Mouse (Mus musculus): ENCODE measurements around the gene Fyb2. TPM values are rescaled to one million over a fixed set of nuclear protein-coding genes. Genes with fewer than 3 reads are reported as not detected.
"Not testable (repeated sequence)": the region's sequence is repeated elsewhere in the genome, so short reads cannot be mapped to it uniquely, and the experiment has no call there.

The Fyb2 gene
- polyA plus RNA-seq, 1 experiment from 2014 or later, result 0.41 TPM

DNA sequence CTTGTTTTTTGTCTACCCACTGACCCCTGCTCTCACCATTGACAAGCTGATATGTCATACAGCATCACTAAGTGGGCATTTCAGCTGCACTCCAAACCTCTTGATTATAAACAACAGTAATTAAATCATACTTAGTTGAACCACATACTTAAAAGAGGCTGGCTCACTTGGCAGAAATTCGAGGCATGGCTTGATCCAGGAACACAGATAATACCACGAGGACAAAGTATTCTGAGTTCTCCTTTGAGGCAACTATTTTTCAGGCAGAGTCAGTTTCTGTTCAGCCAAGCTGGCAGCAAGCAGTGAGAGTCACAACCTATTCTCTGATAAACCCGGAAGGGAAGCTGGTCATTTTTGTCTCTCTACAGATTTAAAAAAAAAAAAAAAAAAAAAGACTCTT lies 77.4 kb downstream of the Fyb2 start:
- H3K36me3 ChIP-seq (ENCODE audit: control insufficient read depth, insufficient read depth), result no peaks in the 10 kb centered on the region
- no peak overlapping the region for H3K27ac ChIP-seq (ENCODE audit: low read length)
- H3K27me3 ChIP-seq (ENCODE audit: control insufficient read depth, insufficient read depth, low read length), result no peaks in the 10 kb centered on the region
- 60% methylated on average over 3 of the region's 3 CpGs for WGBS
- no peaks in the 10 kb centered on the region for H3K4me1 ChIP-seq (ENCODE audit: control insufficient read depth, insufficient read depth, low read length)
- H3K9me3 ChIP-seq (replicated peaks; ENCODE audit: control insufficient read depth, low read length), result no peaks in the 10 kb centered on the region
- H3K4me2 ChIP-seq (ENCODE audit: low read depth, low read length), result no peak overlapping the region
- ATAC-seq (replicated peaks; ENCODE audit: extremely low read depth, insufficient read depth, low FRiP score), result no peak
- no peak overlapping the region for H3K4me3 ChIP-seq (ENCODE audit: low read length)
- H3K9ac ChIP-seq (ENCODE audit: low read length), result no peak overlapping the region

DNA sequence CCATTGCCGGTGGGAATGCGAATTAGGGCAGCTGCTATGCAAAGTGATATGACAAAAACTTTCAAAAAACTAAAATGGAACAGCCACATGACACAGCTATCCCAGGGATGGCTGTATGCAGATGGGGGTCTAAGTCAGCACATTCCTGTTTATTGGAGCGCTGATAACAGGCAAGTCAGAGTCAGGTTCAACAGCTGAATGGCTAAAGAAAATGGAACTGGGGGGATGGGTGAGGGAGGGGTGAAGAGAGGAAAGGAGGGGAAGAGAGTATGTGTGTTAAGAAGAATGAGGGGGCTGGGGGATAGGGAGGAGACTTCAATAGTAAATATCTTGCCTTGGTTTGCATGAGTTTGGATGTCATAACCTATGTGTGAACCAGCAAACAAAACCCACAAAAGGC lies 79.0 kb downstream of the Fyb2 start:
- Histone ChIP-seq H3K4me2 (ENCODE audit: low read depth, low read length) (no peak overlapping the region), H3K9ac (ENCODE audit: low read length) (no peak overlapping the region), H3K27me3 (ENCODE audit: control insufficient read depth, insufficient read depth, low read length) (no peaks in the 10 kb centered on the region), H3K27ac (ENCODE audit: low read length) (no peak overlapping the region), H3K4me1 (ENCODE audit: control insufficient read depth, insufficient read depth, low read length) (no peaks in the 10 kb centered on the region), H3K36me3 (ENCODE audit: control insufficient read depth, insufficient read depth) (no peaks in the 10 kb centered on the region), H3K4me3 (ENCODE audit: low read length) (no peak overlapping the region), H3K9me3 (replicated peaks; ENCODE audit: control insufficient read depth, low read length) (no peaks in the 10 kb centered on the region)
- 84% methylated on average over 3 of the region's 3 CpGs for WGBS
- no peak for ATAC-seq (replicated peaks; ENCODE audit: extremely low read depth, insufficient read depth, low FRiP score)

DNA sequence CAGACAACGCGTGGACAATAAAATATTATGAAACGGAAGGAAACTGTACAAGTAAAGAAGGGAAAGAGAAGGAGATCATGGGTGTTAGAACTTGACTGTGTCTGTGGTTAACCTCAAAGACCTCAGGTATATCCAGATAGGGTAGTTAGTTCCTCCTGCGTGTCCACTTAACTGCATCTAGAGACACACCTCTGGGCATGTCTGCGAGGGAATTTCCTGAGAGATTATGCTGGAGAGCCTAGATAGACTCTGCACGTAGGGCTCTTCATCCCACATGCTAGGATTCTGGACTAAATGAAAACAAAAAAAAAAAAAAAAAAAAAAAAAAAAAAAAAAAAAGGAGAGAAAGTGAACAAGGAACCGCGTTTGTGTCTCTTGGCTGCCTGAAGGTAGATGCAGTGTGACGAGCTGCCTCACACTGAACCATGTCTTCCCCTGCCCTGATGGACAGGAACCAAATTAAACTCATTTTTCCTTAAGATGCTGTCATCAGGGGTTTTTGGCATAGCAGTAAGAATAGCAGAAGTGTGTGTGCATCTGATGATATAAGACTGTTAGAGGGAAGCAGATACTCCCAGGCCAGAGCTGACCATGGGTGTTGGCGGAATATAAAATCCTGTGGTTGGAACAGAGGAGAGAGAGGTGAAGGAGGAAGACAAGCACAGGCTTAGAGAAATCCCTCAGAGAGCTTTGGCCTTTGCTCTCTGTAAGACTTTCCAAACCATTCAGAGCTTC lies 80.1 kb downstream of the Fyb2 start:
- Histone ChIP-seq H3K27me3 (ENCODE audit: control insufficient read depth, insufficient read depth, low read length) (no peaks in the 10 kb centered on the region), H3K9me3 (replicated peaks; ENCODE audit: control insufficient read depth, low read length) (no peaks in the 10 kb centered on the region), H3K36me3 (ENCODE audit: control insufficient read depth, insufficient read depth) (no peaks in the 10 kb centered on the region), H3K4me2 (ENCODE audit: low read depth, low read length) (no peak overlapping the region), H3K9ac (ENCODE audit: low read length) (no peak overlapping the region), H3K4me3 (ENCODE audit: low read length) (no peak overlapping the region), H3K27ac (ENCODE audit: low read length) (no peak overlapping the region), H3K4me1 (ENCODE audit: control insufficient read depth, insufficient read depth, low read length) (no peaks in the 10 kb centered on the region)
- 83% methylated on average over 10 of the region's 10 CpGs for WGBS
- no peak for ATAC-seq (replicated peaks; ENCODE audit: extremely low read depth, insufficient read depth, low FRiP score)

DNA sequence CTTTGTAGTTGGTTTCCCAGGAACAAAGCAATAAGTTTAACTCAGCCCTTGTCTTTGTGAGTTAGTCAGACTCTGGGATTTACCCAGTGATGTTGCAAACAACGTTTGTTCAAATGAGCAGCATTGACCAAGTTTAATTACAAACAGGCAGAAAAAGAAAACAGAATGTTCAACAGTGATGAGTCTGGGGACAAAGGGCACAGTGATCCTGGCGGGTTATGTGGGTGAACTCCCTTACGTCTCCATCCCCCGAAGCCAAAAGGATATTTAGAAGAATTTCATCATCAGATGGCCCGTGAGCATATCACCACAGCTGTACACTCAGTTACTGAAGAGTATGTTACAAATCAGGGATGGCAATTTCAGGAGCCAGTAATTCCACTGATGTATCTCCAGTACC lies 86.4 kb downstream of the Fyb2 start:
- WGBS, result 78% methylated on average over 5 of the region's 5 CpGs
- H3K27ac ChIP-seq (ENCODE audit: low read length), result no peak overlapping the region
- H3K4me3 ChIP-seq (ENCODE audit: low read length), result no peak overlapping the region
- no peaks in the 10 kb centered on the region for H3K36me3 ChIP-seq (ENCODE audit: control insufficient read depth, insufficient read depth)
- H3K9me3 ChIP-seq (replicated peaks; ENCODE audit: control insufficient read depth, low read length), result no peaks in the 10 kb centered on the region
- no peaks in the 10 kb centered on the region for H3K27me3 ChIP-seq (ENCODE audit: control insufficient read depth, insufficient read depth, low read length)
- no peak for ATAC-seq (replicated peaks; ENCODE audit: extremely low read depth, insufficient read depth, low FRiP score)
- no peak overlapping the region for H3K9ac ChIP-seq (ENCODE audit: low read length)
- H3K4me1 ChIP-seq (ENCODE audit: control insufficient read depth, insufficient read depth, low read length), result no peaks in the 10 kb centered on the region
- H3K4me2 ChIP-seq (ENCODE audit: low read depth, low read length), result no peak overlapping the region

DNA sequence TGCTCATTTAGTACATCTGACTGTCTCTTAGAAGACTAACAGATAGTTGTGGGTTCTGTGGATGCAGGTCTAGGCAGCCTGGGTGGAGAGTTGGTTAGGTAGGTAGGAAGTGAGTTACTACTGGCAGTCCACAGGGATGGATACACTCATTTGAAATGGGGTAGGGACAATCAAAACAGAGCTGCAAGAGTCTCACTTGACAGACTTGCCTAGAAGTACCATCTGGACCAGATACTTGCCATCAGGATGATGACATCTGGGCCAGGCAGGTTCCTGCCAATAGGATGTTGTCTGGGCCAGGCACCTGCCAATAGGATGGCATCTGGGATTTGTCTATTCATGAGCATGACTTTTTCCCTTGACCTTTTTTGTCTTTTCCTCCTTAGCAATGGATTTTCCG lies 88.5 kb downstream of the Fyb2 start:
- Histone ChIP-seq H3K27ac (ENCODE audit: low read length) (no peak overlapping the region), H3K27me3 (ENCODE audit: control insufficient read depth, insufficient read depth, low read length) (no peaks in the 10 kb centered on the region), H3K4me2 (ENCODE audit: low read depth, low read length) (no peak overlapping the region), H3K4me1 (ENCODE audit: control insufficient read depth, insufficient read depth, low read length) (no peaks in the 10 kb centered on the region), H3K9ac (ENCODE audit: low read length) (no peak overlapping the region), H3K9me3 (replicated peaks; ENCODE audit: control insufficient read depth, low read length) (no peaks in the 10 kb centered on the region), H3K4me3 (ENCODE audit: low read length) (no peak overlapping the region), H3K36me3 (ENCODE audit: control insufficient read depth, insufficient read depth) (no peaks in the 10 kb centered on the region)
- no peak for ATAC-seq (replicated peaks; ENCODE audit: extremely low read depth, insufficient read depth, low FRiP score)
- WGBS, result 65% methylated on average over 1 of the region's 1 CpGs

DNA sequence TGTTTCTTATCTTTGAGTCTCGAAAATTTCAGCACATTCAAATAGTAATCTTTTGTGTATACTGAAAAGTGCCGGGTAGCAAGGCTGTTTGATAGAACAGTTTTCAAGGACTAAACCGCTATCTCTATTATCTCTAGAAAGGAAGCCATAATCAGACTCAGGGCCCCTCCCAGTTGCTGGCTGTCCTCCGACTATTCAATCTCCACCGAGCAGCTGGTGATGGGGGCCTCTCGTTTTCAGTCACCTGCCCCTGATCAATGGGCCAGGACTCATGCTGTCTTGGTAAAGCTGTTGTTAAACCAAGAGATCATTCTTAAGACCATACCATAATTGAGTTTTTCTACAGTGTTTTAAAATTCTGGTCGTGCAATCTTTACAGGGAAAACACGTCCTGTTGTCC lies 90.9 kb downstream of the Fyb2 start:
- no peaks in the 10 kb centered on the region for H3K36me3 ChIP-seq (ENCODE audit: control insufficient read depth, insufficient read depth)

DNA sequence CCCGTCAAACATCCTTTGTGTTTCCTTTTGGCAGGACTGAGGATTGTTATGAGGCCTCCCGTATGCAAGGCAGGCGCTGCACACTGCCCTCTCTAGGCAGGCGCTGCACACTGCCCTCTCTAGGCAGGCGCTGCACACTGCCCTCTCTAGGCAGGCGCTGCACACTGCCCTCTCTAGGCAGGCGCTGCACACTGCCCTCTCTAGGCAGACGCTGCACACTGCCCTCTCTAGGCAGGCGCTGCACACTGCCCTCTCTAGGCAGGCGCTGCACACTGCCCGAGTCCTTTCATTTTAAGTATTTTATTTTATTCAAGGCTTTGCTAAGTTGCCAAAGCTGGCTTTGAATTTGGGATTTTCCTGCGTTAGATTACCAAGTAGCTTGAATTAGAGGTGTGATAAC lies 91.4 kb downstream of the Fyb2 start:
- not testable (repeated sequence) for H3K27ac ChIP-seq (ENCODE audit: low read length); H3K9ac ChIP-seq (ENCODE audit: low read length); H3K9me3 ChIP-seq (replicated peaks; ENCODE audit: control insufficient read depth, low read length); H3K4me2 ChIP-seq (ENCODE audit: low read depth, low read length); H3K36me3 ChIP-seq (ENCODE audit: control insufficient read depth, insufficient read depth); ATAC-seq (replicated peaks; ENCODE audit: extremely low read depth, insufficient read depth, low FRiP score); H3K27me3 ChIP-seq (ENCODE audit: control insufficient read depth, insufficient read depth, low read length); H3K4me1 ChIP-seq (ENCODE audit: control insufficient read depth, insufficient read depth, low read length); H3K4me3 ChIP-seq (ENCODE audit: low read length)
- WGBS, result 81% methylated on average over 12 of the region's 12 CpGs

More for the DNA sequence above, 90.9 kb downstream of the Fyb2 start:
- Histone ChIP-seq H3K4me1 (ENCODE audit: control insufficient read depth, insufficient read depth, low read length) (no peaks in the 10 kb centered on the region), H3K4me2 (ENCODE audit: low read depth, low read length) (no peak overlapping the region), H3K4me3 (ENCODE audit: low read length) (no peak overlapping the region), H3K27me3 (ENCODE audit: control insufficient read depth, insufficient read depth, low read length) (no peaks in the 10 kb centered on the region), H3K9ac (ENCODE audit: low read length) (no peak overlapping the region), H3K9me3 (replicated peaks; ENCODE audit: control insufficient read depth, low read length) (peaks cover 4% of the 10 kb centered on the region; the same call in 1 of the 2 replicates), H3K27ac (ENCODE audit: low read length) (no peak overlapping the region)
- 50% methylated on average over 8 of the region's 8 CpGs for WGBS
- ATAC-seq (replicated peaks; ENCODE audit: extremely low read depth, insufficient read depth, low FRiP score), result no peak

DNA sequence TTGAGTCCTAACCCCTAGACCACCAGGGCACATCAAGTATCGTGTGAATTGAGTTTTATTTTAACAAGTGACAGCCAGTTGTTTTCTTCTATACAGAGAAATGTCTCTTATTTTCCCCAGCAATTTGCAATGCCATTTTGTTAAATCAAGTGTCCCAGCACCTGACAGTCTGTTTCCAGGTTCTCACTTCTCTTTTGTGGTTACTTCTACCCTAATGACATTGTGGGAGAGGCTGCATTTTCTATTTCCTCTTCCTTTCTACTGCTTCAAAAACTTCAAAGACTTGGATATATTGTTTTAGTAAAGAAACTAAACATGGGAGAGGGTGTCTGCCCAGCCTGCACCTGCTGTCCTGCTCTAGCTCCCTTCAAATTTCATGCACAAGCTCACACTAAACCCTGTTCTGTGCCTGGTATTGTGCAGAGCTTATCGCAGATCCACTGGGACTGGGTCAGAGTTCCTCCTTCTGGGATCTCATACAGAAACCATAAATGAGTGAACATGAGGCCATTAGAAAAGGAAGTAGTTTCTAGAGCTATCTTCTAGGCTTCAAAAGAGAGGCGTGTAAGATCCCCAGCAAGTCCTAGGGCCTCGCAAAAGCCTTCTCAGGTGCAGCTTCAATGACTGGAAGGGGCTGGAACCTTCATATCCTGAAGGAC lies 94.2 kb downstream of the Fyb2 start:
- 82% methylated on average over 4 of the region's 4 CpGs for WGBS
- Histone ChIP-seq H3K27me3 (ENCODE audit: control insufficient read depth, insufficient read depth, low read length) (no peaks in the 10 kb centered on the region), H3K9me3 (replicated peaks; ENCODE audit: control insufficient read depth, low read length) (peaks cover 4% of the 10 kb centered on the region; the same call in 1 of the 2 replicates), H3K4me3 (ENCODE audit: low read length) (no peak overlapping the region), H3K4me2 (ENCODE audit: low read depth, low read length) (no peak overlapping the region), H3K27ac (ENCODE audit: low read length) (no peak overlapping the region), H3K9ac (ENCODE audit: low read length) (no peak overlapping the region), H3K4me1 (ENCODE audit: control insufficient read depth, insufficient read depth, low read length) (no peaks in the 10 kb centered on the region), H3K36me3 (ENCODE audit: control insufficient read depth, insufficient read depth) (peaks cover under 1% of the 10 kb centered on the region; the same call in 1 of the 2 replicates)
- ATAC-seq (replicated peaks; ENCODE audit: extremely low read depth, insufficient read depth, low FRiP score), result no peak

DNA sequence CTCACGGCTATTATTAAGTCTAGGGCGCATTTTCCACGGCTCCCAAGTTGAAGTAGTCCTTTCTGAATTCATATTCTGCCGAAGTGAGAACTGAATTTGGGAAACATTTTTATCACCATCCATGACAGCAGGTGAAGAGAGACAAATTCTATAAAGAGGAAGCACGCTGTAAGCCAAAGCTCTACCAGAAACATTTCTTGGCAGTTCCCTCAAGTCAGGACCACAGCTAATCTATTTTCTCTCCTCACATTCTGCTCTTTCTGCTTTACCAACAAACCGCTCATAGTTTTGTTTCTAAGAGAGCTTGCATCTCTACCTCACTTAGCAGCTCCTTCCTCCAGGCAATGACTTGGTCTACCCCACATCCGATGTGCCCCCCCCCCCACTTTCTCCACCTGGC lies 100.5 kb downstream of the Fyb2 start:
- WGBS, result 86% methylated on average over 7 of the region's 7 CpGs

More for the DNA sequence above, 100.5 kb downstream of the Fyb2 start:
- no peak for ATAC-seq (replicated peaks; ENCODE audit: extremely low read depth, insufficient read depth, low FRiP score)
- no peaks in the 10 kb centered on the region for H3K27me3 ChIP-seq (ENCODE audit: control insufficient read depth, insufficient read depth, low read length)
- no peak overlapping the region for H3K27ac ChIP-seq (ENCODE audit: low read length)
- H3K9ac ChIP-seq (ENCODE audit: low read length), result no peak overlapping the region
- H3K9me3 ChIP-seq (replicated peaks; ENCODE audit: control insufficient read depth, low read length), result peaks cover 4% of the 10 kb centered on the region; the same call in 1 of the 2 replicates
- no peak overlapping the region for H3K4me2 ChIP-seq (ENCODE audit: low read depth, low read length)
- H3K4me3 ChIP-seq (ENCODE audit: low read length), result no peak overlapping the region
- H3K4me1 ChIP-seq (ENCODE audit: control insufficient read depth, insufficient read depth, low read length), result no peaks in the 10 kb centered on the region
- H3K36me3 ChIP-seq (ENCODE audit: control insufficient read depth, insufficient read depth), result peaks cover 14% of the 10 kb centered on the region; the same call in 1 of the 2 replicates

Measured in heart, embryonic 16.5 days (tissue).